Mouse (Mus musculus) spleen, adult 2 months (tissue): ENCODE data around the gene Tnfrsf19. TPM values are rescaled to one million over a fixed set of nuclear protein-coding genes. Genes with fewer than 3 reads are reported as not detected.

Source experiments
- DNase-seq, 2 experiments: peaks; one replicate each; pipeline versions ENCODE4 v3.0.0 to v3.0.0-alpha.2; 2012 to 2021; ENCODE audit warnings: low spot score in 2 of 2, low read depth in 1 of 2
- H3K27ac ChIP-seq: fragments of 200-500 bp; 2 replicates; pipeline ENCODE4 v1.5.1; 2012; ENCODE audit warnings: low read length, inconsistent platforms; ENCODE audit not compliant: insufficient read depth
- H3K27me3 ChIP-seq: fragments of 200-500 bp; 2 replicates; pipeline ENCODE4 v1.6.1; 2012; ENCODE audit warnings: mild to moderate bottlenecking, moderate library complexity, low read length, inconsistent platforms; ENCODE audit not compliant: control insufficient read depth, insufficient read depth
- H3K36me3 ChIP-seq: fragments of 200-500 bp; 2 replicates; pipeline ENCODE4 v1.6.1; 2012; ENCODE audit warnings: mild to moderate bottlenecking, low read length, inconsistent platforms; ENCODE audit not compliant: control insufficient read depth, insufficient read depth
- H3K4me1 ChIP-seq: fragments of 200-500 bp; 2 replicates; pipeline ENCODE4 v1.6.1; 2011; ENCODE audit warnings: inconsistent platforms; ENCODE audit not compliant: control insufficient read depth, insufficient read depth, insufficient read length
- H3K4me3 ChIP-seq: fragments of 200-500 bp; 2 replicates; pipeline ENCODE4 v1.5.1; 2011; ENCODE audit warnings: mild to moderate bottlenecking, inconsistent platforms; ENCODE audit not compliant: insufficient read depth, insufficient read length; ENCODE audit errors: extremely low read depth
- CTCF ChIP-seq: fragments of 200-500 bp; IDR thresholded peaks from 2 replicates; pipeline ENCODE4 v1.5.1; 2011; ENCODE audit warnings: mild to moderate bottlenecking, inconsistent platforms; ENCODE audit not compliant: insufficient read depth, insufficient read length, insufficient replicate concordance; ENCODE audit errors: extremely low read depth
- POLR2A ChIP-seq: fragments of 200-500 bp; IDR thresholded peaks from 2 replicates; pipeline ENCODE4 v1.6.1; 2011; ENCODE audit warnings: low read depth, low read length, inconsistent platforms
- WGBS: fragments of 180-500 bp; shearing (Covaris S2); methylation state at CpG from one replicate; pipeline ENCODE4 v1.1.7; 2018; 5-methylcytosine and 5-hydroxymethylcytosine counted together
- polyA plus RNA-seq: library from polyadenylated mRNA; depleted of rRNA; stranded (reverse); fragments of >200 nt; gene quantifications from 2 replicates; pipeline ENCODE4 v1.2.3, GENCODE M21; 2012

Gene Tnfrsf19
- polyA plus RNA-seq, 1 experiment = 1.2 TPM

DNA sequence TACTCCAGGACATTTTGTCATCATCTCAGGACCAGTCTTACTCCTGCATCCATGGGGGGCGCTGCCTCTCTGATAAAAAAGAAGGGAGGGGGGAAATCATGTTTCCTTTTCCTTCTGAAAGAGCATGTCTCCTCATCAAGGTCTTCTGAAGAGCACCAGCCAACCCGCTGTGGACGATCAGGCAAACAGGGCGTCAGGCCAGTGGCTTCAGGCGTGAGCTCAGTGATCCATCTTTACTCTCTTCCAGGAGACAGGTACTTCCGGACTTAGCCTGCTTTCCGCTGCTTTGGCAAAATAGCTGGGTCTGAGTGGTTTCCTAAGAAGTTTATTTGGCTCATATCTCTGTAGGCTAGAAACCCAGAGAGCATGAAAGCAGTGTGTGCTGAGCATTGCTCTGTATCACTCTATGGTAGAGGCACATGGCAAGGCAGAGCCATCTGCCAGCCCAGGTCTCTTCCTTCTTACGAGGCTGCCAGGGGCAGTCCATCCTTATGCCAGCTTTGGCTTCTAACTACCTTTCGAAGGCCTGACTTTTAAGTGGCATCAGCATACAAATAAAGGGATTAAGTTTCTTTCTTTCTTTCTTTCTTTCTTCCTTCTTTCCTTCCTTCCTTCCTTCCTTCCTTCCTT lies 13.1 kb upstream of the Tnfrsf19 start:
- TF ChIP-seq CTCF (no peak), POLR2A (no peak)
- DNase-seq = no peak
- 87% methylated on average over 9 of the region's 9 CpGs for whole genome bisulfite sequencing
- no peaks in the 10 kb centered on the region for H3K27me3 ChIP-seq
- H3K36me3 ChIP-seq = no peaks in the 10 kb centered on the region
- no peak overlapping the region for H3K27ac ChIP-seq
- no peak overlapping the region for H3K4me3 ChIP-seq
- H3K4me1 ChIP-seq = peaks cover 14% of the 10 kb centered on the region; the same call in 1 of the 2 replicates

DNA sequence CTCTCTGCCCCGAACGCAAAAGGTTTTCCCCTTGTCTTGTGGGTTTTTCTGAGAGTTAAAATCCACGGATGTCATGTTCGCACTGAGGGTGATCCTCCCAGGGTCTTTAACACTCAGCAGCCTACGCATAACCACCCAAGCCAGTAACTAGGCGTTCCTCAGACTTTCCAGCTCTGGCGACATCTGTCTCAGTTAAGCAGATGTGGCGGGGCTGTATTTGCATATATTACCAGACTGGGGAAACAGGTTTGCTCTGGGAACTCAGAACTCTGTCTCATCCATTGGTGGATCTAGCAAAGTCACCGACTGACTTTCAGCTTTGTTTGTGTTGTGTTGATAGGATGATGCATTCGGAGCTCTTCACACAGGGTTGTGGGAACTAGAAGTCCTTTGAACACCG lies 10.7 kb upstream of the Tnfrsf19 start:
- H3K27ac ChIP-seq = no peak overlapping the region
- H3K4me3 ChIP-seq = peak overlapping the region; percentile 10; the same call in 1 of the 2 replicates
- no peaks in the 10 kb centered on the region for H3K36me3 ChIP-seq
- no peak for TF ChIP-seq POLR2A
- H3K27me3 ChIP-seq = no peaks in the 10 kb centered on the region
- H3K4me1 ChIP-seq = peaks cover 16% of the 10 kb centered on the region; the same call in 1 of the 2 replicates
- DNase-seq = no peak
- 11% methylated on average over 11 of the region's 11 CpGs for WGBS

DNA sequence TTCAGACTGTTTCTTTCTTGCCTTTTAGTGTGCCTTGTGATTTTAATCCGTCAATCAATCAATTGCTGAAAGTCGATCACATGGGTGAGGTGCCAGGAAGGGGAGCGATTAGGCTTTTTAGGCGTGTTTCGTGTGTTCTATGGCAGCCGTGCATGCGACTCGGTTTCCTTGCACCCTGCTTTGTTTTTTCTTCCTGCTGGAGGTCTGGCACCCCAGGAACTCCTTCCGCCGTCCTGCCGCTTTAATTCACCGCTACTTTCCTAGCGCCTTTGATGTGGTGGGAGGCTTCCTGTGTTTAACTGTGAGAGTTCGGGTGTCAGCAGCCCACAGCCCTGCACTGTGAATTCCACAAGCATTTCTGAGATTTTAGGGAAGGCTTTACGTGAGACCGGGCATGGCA lies 10.2 kb upstream of the Tnfrsf19 start:
- H3K27ac ChIP-seq = no peak overlapping the region
- peak in 1 of 2 experiments; percentile 23 for DNase-seq
- WGBS = 4% methylated on average over 16 of the region's 16 CpGs
- no peaks in the 10 kb centered on the region for H3K36me3 ChIP-seq
- no peaks in the 10 kb centered on the region for H3K27me3 ChIP-seq
- H3K4me3 ChIP-seq = peak overlapping the region; percentile 10; the same call in 1 of the 2 replicates
- TF ChIP-seq CTCF = no peak
- no peak for TF ChIP-seq POLR2A
- peaks cover 15% of the 10 kb centered on the region; the same call in 1 of the 2 replicates for H3K4me1 ChIP-seq

DNA sequence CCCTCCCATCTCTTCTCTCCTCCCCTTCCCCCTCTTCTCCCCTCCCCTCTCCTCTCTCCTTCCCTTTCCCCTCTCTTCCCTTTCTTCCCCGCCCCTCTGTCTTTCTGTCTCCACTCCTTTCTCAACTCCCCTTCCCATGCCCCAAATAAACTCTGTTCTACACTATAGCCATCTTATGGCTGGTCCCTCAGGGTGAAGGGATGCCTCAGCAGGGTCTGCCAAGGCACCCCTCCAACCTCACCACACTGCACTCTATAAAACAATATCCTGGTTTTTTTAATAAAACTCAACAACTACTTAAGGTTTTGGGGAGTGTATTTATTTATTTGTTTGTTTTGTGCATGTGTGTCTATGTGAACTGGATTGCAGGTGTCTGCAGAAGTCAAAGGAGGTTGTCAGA lies 9.6 kb upstream of the Tnfrsf19 start:
- Histone ChIP-seq H3K27ac (no peak overlapping the region), H3K36me3 (no peaks in the 10 kb centered on the region), H3K27me3 (no peaks in the 10 kb centered on the region), H3K4me3 (no peak overlapping the region), H3K4me1 (peaks cover 15% of the 10 kb centered on the region; the same call in 1 of the 2 replicates)
- DNase-seq = no peak
- 92% methylated on average over 1 of the region's 1 CpGs for WGBS
- TF ChIP-seq CTCF (no peak), POLR2A (no peak)

DNA sequence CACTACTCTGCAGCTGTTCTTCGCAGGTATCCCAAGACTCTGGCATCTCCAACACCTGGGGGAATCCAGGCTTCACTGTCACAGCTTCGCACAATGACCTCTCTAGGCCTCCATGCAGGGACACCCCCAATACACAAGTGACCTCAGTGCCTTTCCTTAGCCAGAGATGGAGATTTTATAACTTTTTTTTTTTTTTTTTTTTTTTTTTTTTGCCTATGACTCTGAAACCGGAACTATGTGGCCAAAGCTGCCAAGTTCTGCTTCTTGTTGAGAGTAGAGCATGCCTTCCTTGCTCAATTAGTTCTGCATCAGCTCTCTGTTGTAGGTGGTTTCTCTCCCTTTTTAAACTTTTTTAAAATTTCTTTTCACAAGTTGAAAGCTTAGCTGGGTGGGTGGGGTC lies 5.9 kb upstream of the Tnfrsf19 start:
- TF ChIP-seq POLR2A (no peak), CTCF (no peak)
- Histone ChIP-seq H3K4me1 (peaks cover 15% of the 10 kb centered on the region; the same call in 1 of the 2 replicates), H3K27ac (peak overlapping the region; percentile 0; the same call in 1 of the 2 replicates), H3K36me3 (no peaks in the 10 kb centered on the region), H3K4me3 (no peak overlapping the region), H3K27me3 (no peaks in the 10 kb centered on the region)
- WGBS = 50% methylated on average over 3 of the region's 3 CpGs
- no peak for DNase-seq

DNA sequence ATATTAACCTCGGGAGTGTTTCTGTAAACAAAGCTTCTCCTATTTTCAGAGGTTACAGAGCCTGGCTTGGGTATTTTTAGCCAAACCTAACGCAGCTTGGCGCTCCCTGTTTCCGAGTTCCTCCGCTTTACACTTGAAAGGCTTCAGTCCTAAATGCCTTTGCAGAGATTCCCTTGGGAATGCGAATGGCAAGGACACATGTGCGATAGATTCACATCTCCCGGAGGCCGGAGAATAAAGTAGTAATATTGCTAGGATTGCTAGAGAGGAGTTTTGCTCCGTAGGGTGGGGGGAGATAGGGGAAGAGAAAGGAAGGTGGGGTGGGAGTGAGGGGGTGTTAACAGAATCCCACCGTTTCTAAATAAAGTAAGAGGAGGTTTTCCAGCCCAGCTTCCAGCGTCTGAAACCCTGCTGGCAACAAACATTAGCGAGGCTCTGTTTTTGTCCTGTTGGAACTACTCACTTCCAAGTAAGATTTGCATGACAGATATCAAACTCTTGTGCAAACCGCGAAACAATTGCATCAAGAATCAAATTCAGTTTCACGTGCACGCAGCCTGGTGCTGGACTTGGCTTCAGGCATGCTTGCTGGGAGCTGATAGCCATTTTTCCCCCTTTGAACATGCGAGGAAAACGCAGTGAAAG lies 722 bp downstream of the Tnfrsf19 start:
- 7% methylated on average over 19 of the region's 19 CpGs for WGBS
- Histone ChIP-seq H3K27me3 (no peaks in the 10 kb centered on the region), H3K4me3 (peak overlapping the region; percentile 46), H3K36me3 (no peaks in the 10 kb centered on the region), H3K4me1 (no peaks in the 10 kb centered on the region), H3K27ac (no peak overlapping the region)
- DNase-seq = no peak
- no peak for TF ChIP-seq CTCF
- TF ChIP-seq POLR2A = no peak

DNA sequence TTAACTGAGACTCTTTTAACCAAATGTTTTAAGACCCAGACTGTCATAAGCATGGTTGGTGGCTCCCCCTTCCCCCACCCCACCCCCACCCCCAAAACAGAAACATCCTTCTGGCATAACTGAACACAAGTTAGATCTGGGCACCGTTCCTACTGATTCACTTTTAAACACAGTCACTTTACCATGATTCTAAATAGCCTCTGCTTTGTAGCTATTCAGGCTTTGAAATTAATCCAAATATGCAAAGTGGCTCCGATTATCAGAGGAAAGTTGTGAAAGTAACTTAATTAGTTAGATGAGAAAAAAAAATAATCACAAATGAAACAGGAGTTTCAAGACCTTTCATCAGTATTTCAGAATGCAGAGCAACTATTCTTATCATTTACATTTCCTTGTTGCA lies 2.0 kb downstream of the Tnfrsf19 start:
- Histone ChIP-seq H3K36me3 (no peaks in the 10 kb centered on the region), H3K4me1 (no peaks in the 10 kb centered on the region), H3K27me3 (no peaks in the 10 kb centered on the region), H3K27ac (no peak overlapping the region), H3K4me3 (no peak overlapping the region)
- no peak for TF ChIP-seq POLR2A
- TF ChIP-seq CTCF = no peak
- 53% methylated on average over 2 of the region's 2 CpGs for WGBS
- DNase-seq = no peak
